Mouse (Mus musculus) left cerebral cortex, postnatal 14 days (tissue): Measurements from ENCODE around the gene Adgre4. TPM values are rescaled to one million over a fixed set of nuclear protein-coding genes. Genes with fewer than 3 reads are reported as not detected.
"Not testable (repeated sequence)": the region's sequence is repeated elsewhere in the genome, so short reads cannot be mapped to it uniquely, and the experiment has no call there.

ENCODE experiments used
- DNase-seq, 2 experiments: peaks; one replicate each; pipeline ENCODE4 v3.0.0; 2021 to 2022; ENCODE audit warnings: low spot score in 2 of 2, mixed read lengths in 1 of 2
- intact Hi-C: fragments of 180-260 bp; cut with DNase I; formaldehyde crosslinking; loops from one replicate; pipeline ENCODE4 v1.15.1; 2025
- long read RNA-seq, 2 experiments: library from polyadenylated mRNA; stranded (forward); transcript quantifications; one replicate each; pipeline ENCODE4 v2.0.0; 2021
- total RNA-seq, 2 experiments: library from RNA; stranded (reverse); gene quantifications; 2 replicates each; pipeline ENCODE4 v1.2.3; 2021

Gene Adgre4
- total RNA-seq = not detected
- long read RNA-seq, experiment 1 = 0 reads
- long read RNA-seq, experiment 2 = 0 reads

DNA sequence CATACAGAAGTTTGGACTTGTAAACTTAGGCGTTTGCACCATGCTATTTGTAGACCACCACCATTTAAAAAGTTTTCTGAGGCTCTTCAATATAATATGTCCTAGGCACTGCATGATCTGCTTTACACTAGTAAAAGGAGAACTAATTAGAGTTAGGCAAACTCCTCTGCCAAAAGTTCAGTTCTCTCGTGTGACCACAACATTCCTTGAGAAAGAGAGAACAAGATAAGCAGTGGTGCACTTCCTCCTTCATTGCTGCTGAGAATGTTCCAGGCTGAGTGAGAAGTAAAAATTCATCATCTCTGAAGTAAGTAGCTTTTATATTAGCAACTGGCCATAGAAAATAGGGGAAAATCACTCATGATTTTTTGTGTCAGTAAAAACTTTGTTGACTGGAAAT lies at the start of gene Adgre4:
Gene Adgre4 (plus strand): TSS at position 199 of the 400 bp plus-strand sequence.
- intact Hi-C loops = no loop called here
- DNase-seq = no peak

DNA sequence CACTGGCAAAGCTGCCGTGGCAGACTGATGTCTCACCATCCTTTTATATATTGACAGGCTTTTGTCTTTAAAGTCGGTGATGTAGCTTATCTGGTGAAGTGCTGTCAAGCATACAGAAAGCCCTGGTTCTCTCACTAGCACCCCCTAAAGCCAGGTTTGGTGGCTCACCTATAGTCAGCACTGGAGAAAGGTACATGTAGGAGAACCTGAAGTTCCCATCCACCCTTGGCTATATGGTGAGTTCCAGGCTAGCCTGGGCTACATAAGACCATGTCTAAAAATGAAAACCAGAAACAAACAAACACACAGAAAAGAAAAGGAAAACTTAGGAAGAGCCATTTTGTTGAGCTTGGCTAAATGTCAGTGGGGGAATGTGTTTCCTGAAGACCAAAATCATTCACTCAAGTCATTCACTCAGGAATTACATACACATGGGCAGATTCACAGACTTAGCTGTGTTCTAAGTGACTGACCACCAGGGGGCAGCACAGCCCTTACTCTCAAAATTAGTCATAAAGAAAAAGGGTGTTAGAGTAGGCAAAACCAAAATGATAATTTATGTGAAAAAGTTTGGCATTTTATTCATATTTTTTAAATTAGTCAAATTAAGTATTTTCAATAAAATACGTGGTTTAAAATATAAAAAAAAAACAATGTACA lies 47.5 kb upstream of the Adgre4 start:
- intact Hi-C loops = loop anchor here (5.0 kb wide), 1 partner anchor 255 kb away; the partner anchor contains the start of gene Yju2
- peak; percentile 81 to 85 for DNase-seq

GRCm38 (mm10) chr17:55702865-55703264 lies 46.9 kb upstream of the Adgre4 start:
- no peak for DNase-seq
- intact Hi-C loops = loop anchor here (5.0 kb wide), 1 partner anchor 254 kb away; the partner anchor contains the start of gene Yju2

- intact Hi-C loops = loop anchor here (5.0 kb wide), 1 partner anchor 175 kb away; no protein-coding TSS in a partner anchor
- DNase-seq = peak; percentile 95 to 98
These were observed 37.6 kb upstream of the Adgre4 start, which contains the start of gene Pot1b for GRCm38 (mm10) chr17:55711984-55712811. TSS of gene Pot1b (minus strand) at chr17:55712628.

DNA sequence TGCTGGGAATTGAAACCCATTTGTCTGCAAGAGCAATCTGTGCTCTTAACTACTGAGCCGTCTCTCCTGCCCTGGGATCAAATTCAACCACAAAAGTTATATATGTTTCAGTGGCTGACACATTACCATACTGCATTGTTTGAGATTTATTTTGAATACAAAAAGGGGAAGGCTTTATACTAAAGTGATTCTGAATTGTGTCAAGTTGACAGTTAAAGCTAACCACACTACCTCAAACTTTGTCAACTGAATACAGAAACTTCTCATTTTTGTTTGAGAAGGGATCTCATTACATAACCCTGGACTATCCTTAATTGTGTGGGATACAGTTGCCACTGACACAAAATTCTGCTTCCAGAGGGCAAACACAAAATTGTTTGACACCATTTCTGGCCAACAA lies 28.5 kb upstream of the Adgre4 start:
- intact Hi-C loops = no loop called here
- no peak for DNase-seq

- intact Hi-C loops = no loop called here
- DNase-seq = no peak
These were observed 27.5 kb upstream of the Adgre4 start for GRCm38 (mm10) chr17:55722250-55722649.

DNA sequence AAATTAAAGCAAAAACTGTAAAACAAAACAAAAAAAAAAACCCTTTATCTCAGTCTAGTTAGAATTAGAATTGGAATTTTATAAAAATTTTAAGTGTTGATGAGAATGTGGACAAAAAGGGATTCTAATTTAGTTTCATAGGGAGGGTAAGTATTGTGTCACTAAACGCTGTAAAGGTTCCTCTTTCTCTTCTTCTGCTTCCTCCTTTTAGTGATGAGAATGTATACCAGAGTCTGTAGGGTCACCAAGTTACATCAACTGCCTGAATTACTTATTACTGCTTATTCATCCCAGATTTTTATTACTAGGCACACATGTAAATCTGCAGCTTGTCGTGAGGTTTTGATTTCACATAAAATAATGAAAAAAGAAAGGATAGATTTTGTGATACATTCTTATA lies 23.6 kb upstream of the Adgre4 start:
- no peak for DNase-seq
- intact Hi-C loops = no loop called here

DNA sequence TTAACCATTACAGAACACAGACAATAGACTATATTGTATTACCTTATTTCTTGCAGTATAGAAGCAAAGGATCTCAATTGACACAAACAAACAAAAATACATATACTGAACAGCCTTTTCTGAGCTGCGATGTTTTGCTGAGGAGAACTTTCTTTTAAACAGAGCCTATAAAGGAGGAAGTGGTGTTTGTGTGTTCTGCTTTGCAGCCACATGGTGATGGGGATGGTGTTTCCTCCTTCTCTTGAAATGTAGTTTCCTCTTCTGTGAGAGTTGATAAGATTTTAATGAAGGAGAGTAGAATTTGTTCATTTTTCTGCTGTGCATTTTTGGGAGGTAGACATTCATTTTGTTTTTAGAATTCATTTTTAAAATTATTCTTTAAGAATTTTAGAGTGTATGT lies 13.1 kb upstream of the Adgre4 start:
- intact Hi-C loops = no loop called here
- DNase-seq = no peak

DNA sequence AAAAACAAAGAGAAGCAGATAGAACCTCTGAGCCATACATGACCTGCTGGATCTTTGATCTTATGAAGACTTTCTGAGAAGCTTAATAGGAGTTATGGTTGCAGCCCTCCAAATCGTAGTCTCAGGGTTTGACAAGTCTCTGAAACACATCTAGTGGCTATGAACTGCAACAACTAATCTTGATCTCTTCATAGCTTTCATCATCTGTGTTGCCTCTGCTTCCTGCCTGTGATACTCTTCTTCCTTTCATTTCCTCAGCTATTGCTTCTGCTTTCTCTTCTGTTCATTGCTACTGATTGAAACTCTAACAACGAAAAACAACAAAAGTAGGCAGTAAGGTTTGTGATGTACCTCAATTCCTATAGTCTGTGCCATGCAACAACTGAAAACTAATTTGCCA lies 1.4 kb downstream of the Adgre4 start:
- DNase-seq = no peak
- intact Hi-C loops = no loop called here

GRCm38 (mm10) chr17:55813642-55814041 lies 63.9 kb downstream of the Adgre4 start:
- no peak for DNase-seq
- intact Hi-C loops = no loop called here

- intact Hi-C loops = no loop called here
These were observed 67.1 kb downstream of the Adgre4 start for GRCm38 (mm10) chr17:55816853-55817252.

GRCm38 (mm10) chr17:55821566-55821965 lies 71.8 kb downstream of the Adgre4 start:
- intact Hi-C loops = no loop called here
- no peak for DNase-seq

More at GRCm38 (mm10) chr17:55816853-55817252, 67.1 kb downstream of the Adgre4 start:
- no peak for DNase-seq

GRCm38 (mm10) chr17:55843067-55843466 lies 93.3 kb downstream of the Adgre4 start:
- DNase-seq = no peak
- intact Hi-C loops = no loop called here

DNA sequence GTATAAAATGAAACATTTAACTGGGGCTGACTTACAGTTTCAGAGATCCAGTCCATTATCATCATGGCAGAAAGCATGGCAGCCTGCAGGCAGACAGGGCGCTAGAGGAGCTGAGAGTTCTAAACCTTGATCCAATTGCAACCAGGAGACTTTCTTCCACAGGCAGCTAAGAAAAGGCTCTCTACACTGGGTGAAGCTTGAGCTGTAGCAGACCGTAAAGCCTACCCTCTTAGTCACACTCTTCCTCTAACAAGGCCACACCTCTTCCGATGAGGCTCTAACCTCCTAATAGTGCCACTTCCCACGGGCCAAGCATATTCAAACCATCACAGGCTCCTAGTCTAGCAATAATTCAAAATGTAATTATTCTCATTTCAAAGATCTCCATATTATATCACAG lies 127.4 kb downstream of the Adgre4 start:
- DNase-seq = no peak
- intact Hi-C loops = no loop called here

GRCm38 (mm10) chr17:55878282-55878635 lies 128.5 kb downstream of the Adgre4 start:
- intact Hi-C loops, DNase-seq: not testable (repeated sequence)

GRCm38 (mm10) chr17:55878636-55879369 lies 129.0 kb downstream of the Adgre4 start, which contains the start of gene Zfp119a:
TSS of gene Zfp119a (minus strand) at chr17:55878930.
- peak; percentile 81 to 87 for DNase-seq
- intact Hi-C loops = not testable (repeated sequence)

DNA sequence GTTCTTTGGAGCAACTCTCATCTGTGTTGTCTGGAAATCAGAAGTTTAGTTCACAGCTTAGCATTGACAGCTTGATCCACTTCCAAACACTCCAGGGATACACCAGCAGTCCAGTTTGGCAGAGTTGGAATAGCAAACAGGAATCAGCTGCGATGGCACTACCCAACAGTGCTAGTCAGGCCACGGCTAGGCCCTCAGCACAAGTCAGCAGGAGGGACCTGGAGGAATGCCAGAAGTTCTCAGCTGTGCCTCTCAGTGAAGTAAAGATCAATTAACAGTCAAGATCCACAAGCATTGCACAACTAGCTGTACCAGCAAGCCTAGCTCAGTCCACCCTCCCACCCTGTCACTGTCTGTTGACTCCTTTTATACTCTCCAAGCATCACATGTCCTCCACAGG lies 133.8 kb downstream of the Adgre4 start:
- intact Hi-C loops = no loop called here
- DNase-seq = no peak

GRCm38 (mm10) chr17:55884912-55885311 lies 135.1 kb downstream of the Adgre4 start:
- no peak for DNase-seq
- intact Hi-C loops = loop anchor here (5.0 kb wide), 1 partner anchor 173 kb away; the partner anchor contains the start of gene Pot1b

GRCm38 (mm10) chr17:55892406-55892955 lies 142.7 kb downstream of the Adgre4 start:
- intact Hi-C loops = loop anchor here (5.0 kb wide), 1 partner anchor 55 kb away; the partner anchor contains the start of gene Zfp119b
- DNase-seq = peak; percentile 15 to 16
